Mouse (Mus musculus): ENCODE measurements at regions not wholly inside any gene's neighbourhood (a gene's known extent, or its start where the extent isn't known, plus 50 kb on each side); places are given as distances from the start of the nearest gene placed in this dataset.

DNA sequence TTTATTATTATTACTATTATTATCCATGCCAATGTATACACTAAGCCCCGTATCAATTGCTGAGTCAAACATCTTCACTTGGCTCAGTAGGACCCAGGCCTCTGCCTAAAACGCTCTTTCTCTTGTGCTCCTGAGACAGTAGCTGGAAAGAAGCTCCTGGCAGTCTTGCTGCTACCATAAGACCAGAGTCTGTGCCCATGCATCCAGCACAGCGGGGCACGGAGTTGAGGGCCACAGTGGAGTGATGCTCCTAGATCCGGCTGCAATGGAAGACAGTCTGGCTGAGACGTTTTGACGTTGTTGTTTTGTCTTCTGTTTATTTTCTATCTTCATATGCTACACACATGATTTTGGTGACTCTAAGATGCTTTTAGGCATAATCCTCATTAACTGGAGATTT is 129.1 kb upstream of the Peli2 start:
- no peak for TF ChIP-seq MYOG (IDR thresholded peaks at IDR 0.05; ENCODE audit: control insufficient read depth in 1 of 3, insufficient read depth in 1 of 3, insufficient read length in 2 of 3, low read depth in 2 of 3)
- no peak for TF ChIP-seq USF1 (IDR thresholded peaks at IDR 0.05; ENCODE audit: low read depth)
- TF ChIP-seq POLR2A (IDR thresholded peaks at IDR 0.05; ENCODE audit: insufficient read length, low read depth), result no peak
- no peak for TF ChIP-seq E2F4 (IDR thresholded peaks at IDR 0.05; ENCODE audit: insufficient read depth)
- no peak for TF ChIP-seq SRF (IDR thresholded peaks at IDR 0.05; ENCODE audit: control insufficient read depth, insufficient read length, low read depth)
- no peak for TF ChIP-seq MYOD1 (IDR thresholded peaks at IDR 0.05; ENCODE audit: control insufficient read depth in 1 of 3, insufficient read length in 2 of 3, low read depth in 2 of 3)
- TF ChIP-seq REST (IDR thresholded peaks at IDR 0.05; ENCODE audit: insufficient read depth, insufficient read length), result no peak
- no peak for TF ChIP-seq TCF3 (IDR thresholded peaks at IDR 0.05; ENCODE audit: insufficient read length, low read depth)
- no peak for TF ChIP-seq POLR2AphosphoS2 (IDR thresholded peaks at IDR 0.05; ENCODE audit: insufficient read length, low read depth)
- no peak for TF ChIP-seq MAX (IDR thresholded peaks at IDR 0.05; ENCODE audit: low read depth)
- no peak for TF ChIP-seq TCF12 (IDR thresholded peaks at IDR 0.05; ENCODE audit: insufficient read depth, poor library complexity, severe bottlenecking)
- no peak for TF ChIP-seq CEBPB (IDR thresholded peaks at IDR 0.05; ENCODE audit: insufficient read depth, poor library complexity, severe bottlenecking)

Data from myocyte (in vitro differentiated cells).